Mouse (Mus musculus) kidney, adult 18-20 months (tissue): ENCODE results near the gene Dazap1.

ENCODE experiments used
- DNase-seq: peaks from one replicate; pipeline ENCODE4 v3.0.0; 2021

Dazap1 gene

DNA sequence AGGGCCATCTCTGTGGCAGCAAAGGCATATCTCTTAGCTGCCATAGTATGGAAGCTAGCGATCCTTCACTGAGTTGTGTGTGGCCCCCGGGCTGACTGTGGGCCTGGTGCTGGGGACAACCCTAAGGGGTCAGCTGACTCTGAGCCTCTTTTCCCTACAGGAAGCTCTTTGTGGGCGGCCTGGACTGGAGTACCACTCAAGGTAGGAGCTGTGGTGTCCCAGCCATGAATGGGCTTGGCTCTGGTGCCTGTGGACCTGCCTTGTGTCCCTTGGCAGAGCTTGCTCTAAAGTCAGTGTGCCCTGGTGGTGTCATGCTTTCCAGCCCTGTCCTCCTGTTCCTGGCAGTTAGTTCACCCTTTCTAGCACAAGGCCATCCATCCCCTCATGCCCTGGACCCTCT lies 12.6 kb downstream of the Dazap1 start:
- no peak for DNase-seq

DNA sequence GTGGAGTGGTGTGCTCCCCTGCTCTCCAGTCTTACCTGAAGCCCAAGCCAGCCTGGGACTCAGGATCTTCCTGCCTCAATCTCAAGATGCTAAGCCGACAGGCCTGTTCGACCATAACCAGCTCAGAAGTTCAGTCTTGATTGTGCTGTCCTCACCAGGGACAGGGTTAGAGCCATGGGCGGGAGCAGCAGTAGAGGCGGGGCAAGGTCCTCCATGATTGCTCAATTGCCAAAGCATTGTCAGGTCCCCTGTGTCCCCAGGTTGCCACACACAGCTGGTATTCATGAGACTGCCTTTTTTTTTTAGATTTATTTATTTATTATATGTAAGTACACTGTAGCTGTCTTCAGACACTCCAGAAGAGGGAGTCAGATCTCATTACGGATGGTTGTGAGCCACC lies 15.0 kb downstream of the Dazap1 start:
- DNase-seq: no peak

DNA sequence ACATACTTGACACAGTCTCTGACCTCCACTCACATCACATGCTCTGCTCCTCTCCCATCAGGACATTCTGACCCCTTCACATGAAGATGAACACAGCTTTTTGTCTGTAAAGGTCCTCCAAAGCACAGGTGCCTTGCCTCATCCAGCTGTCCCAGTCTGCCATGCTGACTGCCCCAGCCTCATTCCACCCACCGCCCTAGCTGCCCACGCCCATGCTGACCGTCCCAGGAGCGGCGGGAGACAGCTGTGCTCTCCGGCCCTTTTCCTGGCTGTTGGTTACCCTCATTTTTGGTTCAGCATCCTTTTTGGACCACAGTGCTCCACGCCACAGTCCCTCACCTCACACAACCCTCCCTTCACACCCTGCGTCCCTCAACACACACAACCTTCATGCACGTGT lies 17.1 kb downstream of the Dazap1 start:
- DNase-seq: no peak

DNA sequence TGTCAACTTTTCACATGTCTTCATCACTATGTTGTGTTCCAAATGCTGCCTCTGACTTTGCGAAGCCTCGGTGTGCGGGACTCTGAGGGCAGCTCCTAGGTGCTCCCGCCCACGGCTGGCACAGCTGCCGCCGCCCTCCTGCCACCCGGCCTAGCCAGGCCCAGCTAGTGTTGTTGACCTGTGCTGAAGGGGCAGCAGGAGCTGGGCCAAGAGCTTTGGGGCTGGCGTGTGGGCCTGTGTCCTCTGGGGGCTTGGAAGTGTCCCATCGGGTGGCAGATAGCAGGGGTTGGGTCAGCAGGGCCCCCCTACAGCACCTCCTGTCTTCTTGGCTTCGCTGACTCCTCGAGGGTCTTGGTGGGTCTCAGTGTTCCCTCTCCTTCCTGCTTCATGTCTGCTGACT lies 18.0 kb downstream of the Dazap1 start:
- no peak for DNase-seq

DNA sequence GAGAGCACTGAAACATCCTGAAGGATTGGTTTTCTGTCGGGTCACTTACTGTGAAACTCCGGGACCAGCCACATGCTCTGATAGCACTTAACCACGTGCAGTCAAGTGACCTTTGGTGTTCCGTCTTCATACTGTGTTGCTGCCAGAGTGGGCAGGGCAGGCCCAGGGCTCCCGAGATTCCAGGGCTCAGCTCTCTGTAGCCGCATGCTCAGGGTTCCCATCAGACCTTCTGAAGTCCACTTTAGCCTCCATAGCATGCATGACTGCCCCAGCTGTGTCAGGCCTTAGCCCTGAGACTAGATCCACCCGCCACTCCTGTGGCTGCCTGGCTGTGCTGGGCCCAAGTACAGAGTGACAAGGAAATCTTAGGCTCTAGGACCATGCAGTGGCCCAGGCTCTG lies 20.0 kb downstream of the Dazap1 start:
- DNase-seq: peak; percentile 82

DNA sequence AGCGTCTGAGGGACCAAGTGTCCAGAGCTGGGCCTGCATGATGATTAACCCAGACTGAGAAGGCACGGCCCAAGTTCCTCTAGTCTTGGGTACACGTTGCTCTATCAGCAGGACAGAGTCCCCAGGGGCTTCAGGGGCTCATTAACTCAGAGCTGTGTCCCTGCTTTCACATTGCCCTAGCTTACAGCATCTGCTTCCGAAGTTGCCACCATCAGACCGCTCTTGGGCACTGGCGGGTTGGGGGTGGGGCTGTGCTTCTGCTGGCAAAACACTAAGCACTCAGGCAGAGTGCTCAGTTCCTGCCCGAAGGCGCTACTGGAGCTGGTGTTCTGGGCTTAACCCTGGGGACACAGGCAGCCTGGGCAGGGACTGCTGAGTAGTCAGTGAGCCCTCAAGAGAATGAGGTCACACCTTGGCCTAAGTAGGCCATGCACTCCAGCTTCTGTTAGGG lies 20.7 kb downstream of the Dazap1 start:
- DNase-seq: peak; percentile 78

DNA sequence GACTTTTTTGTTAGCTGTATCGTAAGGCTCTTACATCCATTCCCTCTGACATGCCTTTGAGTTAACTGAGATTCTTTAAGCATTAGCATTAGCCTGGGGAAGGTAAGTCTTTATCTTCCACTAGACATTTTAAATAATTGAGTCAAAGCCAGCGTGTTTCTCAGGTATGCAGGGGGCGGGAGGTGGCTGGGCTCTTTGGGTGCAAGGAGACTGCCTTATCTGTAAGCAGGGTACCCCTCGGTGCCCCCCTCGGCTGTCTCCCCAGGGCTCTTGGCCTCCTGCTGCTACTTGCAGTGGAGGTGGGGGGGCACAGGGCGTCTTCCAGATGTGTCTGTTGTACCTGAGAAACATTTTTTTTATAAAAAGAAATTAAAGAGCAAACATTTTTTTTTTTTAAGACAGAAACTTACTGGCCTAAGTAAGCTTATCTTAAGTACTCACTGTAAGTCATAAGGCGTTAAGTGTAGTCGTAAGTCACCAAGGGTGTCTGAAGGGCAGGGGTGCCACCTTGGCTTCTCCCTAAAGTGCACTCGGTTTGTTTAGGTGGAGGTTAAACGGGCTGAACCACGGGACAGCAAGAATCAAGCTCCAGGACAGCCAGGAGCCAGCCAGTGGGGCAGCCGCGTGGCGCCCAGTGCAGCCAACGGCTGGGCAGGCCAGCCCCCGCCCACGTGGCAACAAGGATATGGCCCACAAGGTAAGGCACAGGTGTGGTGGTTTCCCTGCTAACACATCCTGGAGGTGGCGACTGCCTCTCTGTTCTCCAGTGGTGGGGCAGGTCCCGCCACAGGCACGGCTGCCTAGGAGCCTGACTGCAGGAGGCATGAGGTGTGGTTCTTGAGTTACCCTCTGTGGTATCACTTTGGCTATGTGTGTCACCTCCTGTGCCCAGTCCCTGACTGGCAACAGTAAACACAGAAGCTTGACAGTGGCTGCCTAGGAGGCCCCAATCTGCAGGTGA lies 21.5 kb downstream of the Dazap1 start:
- no peak for DNase-seq

DNA sequence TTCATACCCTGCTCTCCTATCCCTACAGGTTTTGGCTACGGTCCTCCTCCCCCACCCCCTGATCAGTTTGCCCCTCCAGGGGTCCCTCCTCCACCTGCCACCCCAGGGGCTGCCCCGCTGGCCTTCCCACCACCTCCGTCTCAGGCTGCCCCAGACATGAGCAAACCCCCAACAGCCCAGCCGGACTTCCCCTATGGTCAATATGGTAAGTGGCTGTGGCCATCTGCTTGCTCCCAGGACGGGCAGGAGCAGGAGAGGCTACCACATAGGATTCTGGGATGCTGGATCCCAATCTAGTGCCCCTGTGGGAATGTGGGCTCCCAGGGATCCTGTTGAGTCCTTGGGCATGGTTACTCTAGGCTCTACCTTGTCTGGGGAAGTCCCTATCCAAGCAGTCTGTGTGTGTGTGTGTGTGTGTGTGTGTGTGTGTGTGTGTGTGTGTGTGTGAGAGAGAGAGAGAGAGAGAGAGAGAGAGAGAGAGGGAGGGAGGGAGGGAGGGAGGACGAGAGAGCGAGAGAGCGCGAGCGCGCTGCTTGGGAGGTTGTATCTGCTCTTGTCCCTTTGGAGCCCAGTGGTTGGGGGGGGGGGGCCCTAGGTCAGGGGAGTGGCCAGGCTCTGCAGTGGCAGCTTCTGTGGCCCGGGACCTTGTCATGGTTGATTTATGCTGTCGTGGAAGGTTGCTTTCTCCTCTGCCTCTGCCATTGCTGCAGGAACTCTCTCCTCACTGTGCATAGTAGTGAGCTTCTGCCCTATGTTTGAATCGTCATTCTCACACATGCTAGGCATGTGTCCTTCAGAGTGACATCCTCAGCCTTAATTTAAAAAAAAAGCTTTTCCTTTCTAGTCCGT lies 24.2 kb downstream of the Dazap1 start:
- no peak for DNase-seq

DNA sequence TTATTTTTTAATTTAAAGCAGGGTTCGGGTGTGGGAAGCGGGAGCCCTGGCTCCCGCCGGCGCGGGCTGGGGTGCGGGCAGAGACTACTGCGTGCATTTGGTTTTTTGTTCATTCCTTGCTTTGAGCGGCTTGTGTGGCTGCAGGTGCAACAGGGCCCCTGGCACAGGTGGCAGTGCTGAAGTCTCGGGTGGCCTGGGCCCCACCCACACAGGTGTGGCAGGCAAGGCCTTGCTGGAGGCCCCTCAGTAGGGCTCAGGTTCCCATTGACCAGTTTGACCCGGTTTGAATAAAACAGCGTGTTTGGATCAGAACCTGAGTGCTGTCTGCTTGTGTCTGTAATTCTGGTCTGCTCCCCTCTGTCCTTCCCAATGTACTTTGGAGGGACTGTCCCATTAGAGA lies 26.8 kb downstream of the Dazap1 start:
- DNase-seq: no peak

DNA sequence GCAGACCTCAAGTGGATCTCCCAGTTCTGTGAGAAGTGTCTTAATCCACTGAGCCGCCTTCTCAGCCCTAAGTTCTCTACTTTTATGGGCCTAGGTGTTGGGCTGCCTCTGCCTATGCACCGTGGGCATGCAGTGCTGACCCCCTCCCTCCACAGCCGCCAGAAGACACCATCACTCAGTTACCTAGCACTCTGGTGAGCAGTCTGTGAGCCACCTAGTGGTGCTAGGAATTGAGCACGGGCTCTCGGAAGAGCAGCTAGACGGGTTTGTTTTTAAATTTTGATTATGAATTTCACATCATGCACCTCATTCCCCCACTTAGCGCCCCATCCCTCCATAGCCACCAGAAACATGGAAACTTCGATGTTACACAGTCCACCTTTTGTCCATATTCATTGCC lies 27.4 kb downstream of the Dazap1 start:
- no peak for DNase-seq

DNA sequence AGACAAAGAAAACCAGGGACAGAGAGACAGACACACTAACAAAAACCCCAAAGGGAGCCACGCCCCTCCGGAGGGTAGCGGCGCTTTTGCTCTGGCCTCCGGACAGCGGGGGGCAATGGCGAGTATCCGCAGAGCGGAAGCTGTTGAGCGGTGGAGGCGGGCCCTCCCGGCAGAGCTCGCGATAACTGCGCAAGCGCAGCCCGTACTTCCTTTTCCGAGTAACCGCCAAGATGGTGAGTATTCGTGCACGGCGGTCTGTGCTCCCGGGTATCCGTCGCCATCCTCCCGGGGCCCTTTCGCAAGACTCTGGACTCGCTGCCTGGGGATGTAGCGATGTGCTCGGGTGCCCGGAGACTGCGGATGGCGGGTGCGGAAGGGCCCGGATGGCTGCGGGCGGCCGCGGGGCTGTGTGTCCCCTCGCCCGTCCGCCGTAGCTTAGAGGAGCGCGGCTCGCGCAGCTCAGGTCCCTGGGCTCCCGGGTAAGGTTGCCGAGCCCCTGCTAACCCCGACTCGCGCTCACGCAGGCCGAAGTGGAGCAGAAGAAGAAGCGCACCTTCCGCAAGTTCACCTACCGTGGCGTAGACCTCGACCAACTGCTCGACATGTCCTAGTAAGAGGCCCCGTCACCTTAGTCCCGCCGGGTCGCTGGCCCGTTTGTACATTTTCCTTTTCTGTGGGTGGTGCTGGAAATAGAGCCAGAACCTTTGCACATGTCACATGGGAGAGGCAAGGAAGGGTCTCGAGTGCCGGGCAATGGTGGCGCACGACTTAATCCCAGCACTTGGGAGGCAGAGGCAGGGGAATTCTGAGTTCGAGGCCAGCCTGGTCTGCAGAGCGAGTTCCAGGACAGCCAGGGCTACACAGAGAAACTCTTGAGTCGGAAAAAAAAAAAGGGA lies 31.2 kb downstream of the Dazap1 start, which contains the start of gene Rps15:
Gene Rps15 (plus strand): TSS at position 203 of the 896 bp plus-strand sequence.
- DNase-seq: peak; percentile 94

DNA sequence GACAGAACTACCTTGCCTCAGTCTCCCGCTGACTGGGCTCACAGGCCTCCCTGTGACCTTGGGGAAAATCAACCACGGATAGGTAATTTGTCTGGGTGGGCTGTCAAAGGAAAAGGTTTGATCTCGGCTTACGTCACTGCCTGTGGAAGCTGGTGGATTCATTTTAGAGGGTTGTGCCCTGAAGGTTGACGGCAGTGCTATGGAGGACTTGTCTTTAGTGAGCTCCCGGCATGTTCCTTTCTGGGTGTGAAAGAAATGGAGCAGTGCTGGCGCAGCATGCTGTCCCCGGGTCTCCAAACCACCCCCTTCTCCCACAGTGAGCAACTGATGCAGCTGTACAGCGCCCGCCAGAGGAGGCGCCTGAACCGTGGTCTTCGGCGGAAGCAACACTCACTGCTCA lies 32.0 kb downstream of the Dazap1 start:
- DNase-seq: no peak

DNA sequence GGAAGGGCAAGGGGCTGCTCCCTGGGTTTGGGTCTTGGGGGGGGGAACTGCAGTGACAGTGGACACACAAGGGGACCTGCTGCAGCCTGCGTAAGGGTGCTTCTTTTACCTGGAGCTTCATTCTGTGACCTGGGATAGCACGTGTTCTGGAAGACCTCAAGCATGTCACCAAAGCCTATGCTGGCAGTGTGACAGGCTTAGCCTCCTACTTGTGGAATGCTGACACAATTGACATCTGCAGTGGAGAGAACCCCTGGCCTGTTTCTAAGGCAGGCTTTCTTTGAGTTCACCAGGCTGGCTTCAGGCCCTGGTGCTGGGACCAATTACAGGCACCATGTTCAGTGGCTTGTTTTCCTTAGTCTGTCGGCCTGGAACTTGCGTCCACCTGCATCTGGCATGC lies 33.0 kb downstream of the Dazap1 start:
- DNase-seq: no peak

DNA sequence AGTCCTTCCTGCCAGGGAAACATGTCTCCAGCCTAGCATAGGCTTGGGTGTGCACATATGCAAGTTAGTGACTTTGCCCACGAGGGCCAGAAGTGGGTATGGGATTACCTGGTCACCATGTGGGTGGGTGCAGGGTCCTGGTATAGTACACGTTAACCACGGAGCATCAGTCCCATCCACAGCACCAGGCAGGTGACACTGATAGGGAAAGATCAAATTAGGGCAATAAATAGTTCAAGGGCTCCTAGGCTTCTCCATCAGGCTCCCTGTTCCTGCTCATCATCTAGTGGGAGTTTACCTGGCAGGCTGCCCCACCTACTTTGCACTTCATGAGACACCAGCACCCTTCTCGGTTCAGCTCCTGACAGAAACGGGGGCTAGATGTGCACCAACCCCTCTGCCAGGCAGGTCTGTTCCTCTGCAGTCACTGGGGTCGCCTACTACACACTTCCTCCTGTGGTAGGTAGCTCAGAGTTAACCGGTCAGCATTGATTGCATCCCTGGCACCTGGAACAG lies 33.6 kb downstream of the Dazap1 start:
- DNase-seq: no peak

DNA sequence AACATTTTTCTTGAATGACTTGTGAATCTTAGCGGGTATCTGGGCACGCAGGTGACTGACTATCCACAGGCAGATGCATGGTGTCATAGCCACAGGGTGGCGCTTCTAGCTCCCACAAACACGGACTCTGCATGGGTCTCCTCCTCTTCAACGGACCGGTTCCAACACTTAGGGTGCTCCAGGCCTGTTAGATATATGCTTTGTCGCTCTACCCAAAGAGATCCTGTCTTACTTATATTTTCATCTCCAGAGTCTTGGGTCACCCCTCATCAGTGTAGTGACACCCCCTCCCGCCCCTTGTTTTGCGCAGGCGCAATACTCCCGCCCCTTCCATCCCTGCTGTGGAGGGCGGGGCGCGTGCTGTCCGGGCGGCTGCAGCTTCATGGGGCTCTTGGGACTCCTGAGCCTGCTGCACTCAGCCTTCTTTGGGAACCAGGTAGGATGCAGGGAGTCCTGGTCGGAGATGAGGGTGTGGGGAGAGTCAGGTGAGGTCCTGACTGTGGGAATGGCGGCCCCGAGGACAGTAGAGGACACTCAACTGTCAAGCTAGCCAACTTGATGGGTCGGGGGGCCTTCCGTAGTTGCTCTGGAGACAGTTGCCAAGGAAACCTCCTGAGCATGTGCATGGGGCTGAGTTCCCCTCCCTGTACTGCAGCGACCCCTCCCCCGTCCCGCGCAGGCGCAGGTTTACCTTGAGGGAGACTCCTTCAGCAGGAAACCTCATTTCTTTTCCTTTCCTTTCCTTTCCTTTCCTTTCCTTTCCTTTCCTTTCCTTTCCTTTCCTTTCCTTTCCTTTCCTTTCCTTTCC lies 34.5 kb downstream of the Dazap1 start, which contains the start of gene Apc2:
Gene Apc2 (plus strand): TSS at position 360 of the 808 bp plus-strand sequence.
- DNase-seq: peak; percentile 86

DNA sequence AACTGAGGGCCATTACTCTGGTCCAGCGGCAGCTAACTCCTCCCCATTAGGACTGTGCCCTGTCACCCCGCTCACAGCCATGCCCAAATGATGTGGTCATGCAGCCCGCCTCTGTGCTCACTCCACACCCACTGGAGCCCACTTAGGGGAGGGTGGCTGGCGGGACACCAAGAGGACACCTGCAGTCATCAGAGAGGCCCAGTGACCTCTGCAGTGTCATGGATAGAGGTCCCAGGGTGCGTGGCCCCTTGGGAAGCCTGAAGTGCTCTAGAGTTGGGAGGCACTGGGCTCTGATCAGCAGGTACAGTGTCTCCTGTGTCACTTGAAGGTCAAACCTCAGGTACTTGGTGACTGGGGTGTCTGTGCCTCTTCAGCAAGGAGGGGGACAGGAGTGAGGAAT lies 35.5 kb downstream of the Dazap1 start:
- no peak for DNase-seq

DNA sequence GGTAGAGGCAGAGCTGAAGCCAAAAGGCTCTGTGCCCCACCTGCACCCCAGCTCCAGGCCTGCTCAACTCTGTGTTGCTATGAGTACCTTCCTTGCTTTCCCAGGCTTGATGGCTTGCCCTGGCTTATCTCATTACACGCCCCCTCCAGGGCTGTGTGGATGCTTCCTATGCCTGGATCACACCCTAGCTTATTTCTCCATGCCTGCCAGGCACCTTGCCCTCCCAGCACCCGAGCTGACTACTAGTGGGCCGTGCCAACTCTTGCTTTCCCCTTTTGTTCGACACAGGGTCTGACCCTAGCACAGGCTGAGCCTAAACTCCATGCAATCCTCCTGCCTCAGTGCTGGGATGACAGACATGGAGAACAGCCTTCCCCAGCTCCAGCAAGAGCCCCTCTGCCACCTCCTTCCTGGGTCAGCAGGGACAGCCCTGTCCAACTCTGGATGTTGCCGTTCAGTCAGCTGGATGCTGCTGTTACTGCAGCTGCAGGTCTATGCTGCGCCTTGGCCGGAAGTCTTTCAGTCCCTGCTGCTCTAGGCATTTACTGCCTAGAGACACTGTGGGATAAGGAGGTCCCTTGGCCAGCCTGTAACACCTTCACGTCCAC lies 36.3 kb downstream of the Dazap1 start:
- DNase-seq: no peak

DNA sequence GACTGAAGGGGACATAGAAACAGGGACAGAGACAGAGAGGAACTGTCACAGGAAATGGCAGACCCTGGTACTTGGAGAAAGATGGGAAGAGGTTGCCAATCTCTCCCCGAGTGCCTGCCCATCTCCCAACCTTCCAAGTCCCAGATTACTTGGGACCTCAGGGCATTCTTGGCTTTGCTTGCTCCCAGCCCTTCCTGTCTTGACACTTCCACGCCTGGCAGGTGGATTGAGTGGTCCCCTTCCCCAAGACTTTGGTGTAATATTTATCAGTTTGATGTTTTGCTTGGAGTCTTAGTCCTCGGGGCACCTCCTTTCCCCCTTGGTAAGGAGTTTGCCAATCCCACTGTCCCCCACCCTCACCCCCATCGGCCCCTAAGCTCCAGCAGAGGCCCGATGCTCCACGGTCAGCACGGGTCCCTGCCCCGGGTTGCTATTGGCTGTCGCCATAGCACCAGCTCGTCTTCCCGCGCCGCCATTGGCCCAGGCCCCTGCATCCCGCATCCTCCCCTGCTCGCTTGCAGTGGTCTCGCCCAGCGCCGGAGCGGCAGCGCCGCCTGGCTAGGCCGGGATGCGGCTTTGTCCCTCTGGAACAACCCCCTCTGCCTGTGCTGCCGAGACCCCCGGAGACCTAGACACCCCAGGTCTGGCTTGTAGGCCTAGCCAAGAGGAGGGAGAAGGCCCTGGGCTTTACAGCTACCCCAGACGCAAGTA lies 37.4 kb downstream of the Dazap1 start:
- no peak for DNase-seq

DNA sequence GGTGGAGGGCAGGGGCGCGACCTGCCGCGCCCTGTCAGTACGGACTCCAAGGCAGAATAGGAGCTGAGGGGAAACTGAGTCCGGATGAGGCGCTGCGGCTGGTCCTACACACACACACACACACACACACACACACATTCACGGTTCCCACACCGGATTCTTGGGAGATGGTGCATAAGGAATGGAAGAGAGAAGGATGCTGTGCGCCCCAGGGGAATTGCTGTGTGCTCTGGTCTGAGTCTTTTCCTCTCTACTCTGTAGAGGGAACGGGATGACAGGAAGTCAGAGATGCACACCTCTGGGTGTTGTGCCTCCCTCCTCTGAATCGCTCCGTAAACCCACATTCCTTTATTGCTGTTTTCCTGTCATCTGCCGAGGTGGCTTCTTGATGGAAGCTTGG lies 38.0 kb downstream of the Dazap1 start:
- no peak for DNase-seq

DNA sequence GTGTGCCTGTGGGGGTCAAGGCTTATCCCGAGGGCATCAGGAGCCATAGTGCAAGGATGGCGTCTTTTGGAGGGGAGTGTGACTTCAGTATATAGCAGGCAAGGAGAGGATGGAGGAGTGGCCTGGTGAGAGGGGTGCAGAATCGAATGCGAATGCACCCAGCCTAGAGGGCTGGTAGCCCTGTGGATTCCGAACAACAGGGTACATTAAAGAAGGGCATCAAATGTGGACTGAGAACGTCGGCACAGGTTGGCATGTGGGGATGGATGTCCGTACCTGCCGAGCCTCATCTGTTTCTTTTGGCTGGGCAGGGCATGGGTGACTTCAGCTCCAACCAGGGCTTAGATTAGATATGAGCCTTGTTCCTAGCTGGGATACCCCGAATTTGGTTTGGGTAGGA lies 38.5 kb downstream of the Dazap1 start:
- no peak for DNase-seq
